Mouse (Mus musculus) embryonic facial prominence, embryonic 14.5 days (tissue): Measurements from ENCODE around the gene Tnnt1. TPM values are rescaled to one million over a fixed set of nuclear protein-coding genes. Genes with fewer than 3 reads are reported as not detected.
"Not testable (repeated sequence)": the region's sequence is repeated elsewhere in the genome, so short reads cannot be mapped to it uniquely, and the experiment has no call there.

Experiments used
- ATAC-seq: fragments of 200-750 bp; cut with Nextera tagmentation; 2 replicates; pipeline ENCODE4 v1.8.0; 2017; ENCODE audit warnings: low read depth, moderate number of reproducible peaks, moderate TSS enrichment
- DNase-seq: peaks from one replicate; pipeline ENCODE4 v3.0.0-alpha.2; 2015; ENCODE audit warnings: low spot score
- H3K27ac ChIP-seq: fragments of 300-500 bp; sonication (generic); replicated peaks from 2 replicates; pipeline ENCODE4 v1.5.1; 2014; ENCODE audit warnings: low read depth, mild to moderate bottlenecking, low read length, moderate library complexity
- H3K27me3 ChIP-seq: fragments of 300-500 bp; sonication (generic); replicated peaks from 2 replicates; pipeline ENCODE4 v1.6.1; 2014; ENCODE audit warnings: low read length; ENCODE audit not compliant: control insufficient read depth, insufficient read depth
- H3K36me3 ChIP-seq: fragments of 300-500 bp; sonication (generic); 2 replicates; pipeline ENCODE4 v1.6.1; 2014; ENCODE audit warnings: low read length, mixed read lengths; ENCODE audit not compliant: control insufficient read depth, insufficient read depth
- H3K4me1 ChIP-seq: fragments of 300-500 bp; sonication (generic); 2 replicates; pipeline ENCODE4 v1.6.1; 2014; ENCODE audit warnings: antibody characterized with exemption, low read length; ENCODE audit not compliant: control insufficient read depth, insufficient read depth
- H3K4me2 ChIP-seq: fragments of 300-500 bp; sonication (generic); 2 replicates; pipeline ENCODE4 v1.6.1; 2014; ENCODE audit warnings: low read depth, mild to moderate bottlenecking, low read length, moderate library complexity, mixed read lengths
- H3K4me3 ChIP-seq: fragments of 300-500 bp; sonication (generic); 2 replicates; pipeline ENCODE4 v1.5.1; 2014; ENCODE audit warnings: low read depth, mild to moderate bottlenecking, low read length
- H3K9ac ChIP-seq: fragments of 300-500 bp; sonication (generic); 2 replicates; pipeline ENCODE4 v1.6.1; 2014; ENCODE audit warnings: low read depth, mild to moderate bottlenecking, low read length, moderate library complexity, mixed read lengths
- H3K9me3 ChIP-seq: fragments of 300-500 bp; sonication (generic); 2 replicates; pipeline ENCODE4 v1.6.1; 2016; ENCODE audit warnings: low read length; ENCODE audit not compliant: control insufficient read depth
- WGBS: fragments of 180-500 bp; shearing (Covaris S2); extraction: QIAGEN DNeasy Blood & Tissue Kit; methylation state at CpG from one replicate; pipeline ENCODE4 v1.1.7; 2014; 5-methylcytosine and 5-hydroxymethylcytosine counted together
- polyA plus RNA-seq: library from polyadenylated mRNA; unstranded; fragments of >200 nt; fragmentation: Nextera tagmentation; extraction: Ambion mirVana; gene quantifications from 2 replicates; pipeline ENCODE4 v1.2.1, GENCODE M21; 2014

Tnnt1 gene
- polyA plus RNA-seq, 1 experiment from 2014 or later = 459 TPM

DNA sequence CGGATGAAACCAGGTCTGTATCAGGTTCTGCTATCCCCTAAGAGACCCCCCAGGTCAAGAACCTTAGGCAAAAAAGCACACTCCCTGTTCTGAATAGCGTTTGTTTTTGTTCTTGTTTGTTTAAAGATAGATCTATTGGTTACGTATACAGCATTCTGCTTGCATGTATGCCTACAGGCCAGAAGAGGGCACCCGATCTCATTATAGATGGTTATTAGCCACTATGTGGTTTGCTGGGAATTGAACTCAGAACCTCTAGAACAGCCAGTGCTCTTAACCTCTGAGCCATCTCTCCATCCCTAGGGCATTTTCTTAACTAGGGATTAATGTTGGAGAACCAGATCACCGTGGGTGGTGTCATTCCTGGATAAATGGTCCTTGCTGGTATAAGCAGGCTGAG is 25.2 kb upstream of the Tnnt1 start:
- DNase-seq (no peak), ATAC-seq (no peak)
- H3K36me3 ChIP-seq = no peaks in the 10 kb centered on the region
- no peak overlapping the region for H3K9ac ChIP-seq
- no peak overlapping the region for H3K4me2 ChIP-seq
- H3K9me3 ChIP-seq = no peaks in the 10 kb centered on the region
- peaks cover under 1% of the 10 kb centered on the region; the same call in 1 of the 2 replicates for H3K4me1 ChIP-seq
- H3K27ac ChIP-seq = no peak overlapping the region
- WGBS = 68% methylated on average over 5 of the region's 5 CpGs
- no peaks in the 10 kb centered on the region for H3K27me3 ChIP-seq
- no peak overlapping the region for H3K4me3 ChIP-seq

- 73% methylated on average over 2 of the region's 2 CpGs for WGBS
- Histone ChIP-seq H3K27me3 (no peaks in the 10 kb centered on the region), H3K4me1 (no peaks in the 10 kb centered on the region), H3K4me3 (no peak overlapping the region), H3K9ac (no peak overlapping the region), H3K27ac (no peak overlapping the region), H3K36me3 (no peaks in the 10 kb centered on the region), H3K4me2 (no peak overlapping the region), H3K9me3 (no peaks in the 10 kb centered on the region)
- ATAC-seq (no peak), DNase-seq (no peak)
These were observed 22.8 kb upstream of the Tnnt1 start for GRCm38 (mm10) chr7:4539019-4539418.

DNA sequence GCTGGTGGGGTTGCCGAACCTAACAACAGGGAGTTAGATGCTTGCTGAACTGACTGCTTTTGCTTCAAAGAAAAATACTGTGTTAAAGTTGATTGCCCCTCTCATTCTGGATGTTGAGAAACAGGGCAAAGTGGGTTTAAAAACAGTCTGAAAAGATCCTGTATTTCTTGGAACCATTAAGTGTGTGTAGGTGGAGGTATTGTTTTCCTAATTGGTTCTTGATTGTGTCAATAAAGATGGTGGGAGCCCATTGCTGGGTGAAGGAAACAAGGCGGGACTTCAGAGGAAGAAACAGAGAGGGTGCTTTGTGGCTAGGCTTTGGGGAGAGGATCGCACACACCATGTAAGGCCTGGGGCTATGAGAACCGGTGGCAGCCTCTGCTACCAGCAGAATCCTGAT is 21.0 kb upstream of the Tnnt1 start:
- Histone ChIP-seq H3K4me1 (no peaks in the 10 kb centered on the region), H3K9me3 (no peaks in the 10 kb centered on the region), H3K36me3 (no peaks in the 10 kb centered on the region), H3K4me3 (no peak overlapping the region), H3K27ac (no peak overlapping the region), H3K4me2 (no peak overlapping the region), H3K27me3 (no peaks in the 10 kb centered on the region), H3K9ac (no peak overlapping the region)
- DNase-seq = no peak
- 44% methylated on average over 4 of the region's 4 CpGs for WGBS
- ATAC-seq = no peak

- DNase-seq = no peak
- no peaks in the 10 kb centered on the region for H3K36me3 ChIP-seq
- 86% methylated on average over 4 of the region's 4 CpGs for WGBS
These were observed 20.2 kb upstream of the Tnnt1 start for GRCm38 (mm10) chr7:4536369-4536768.

GRCm38 (mm10) chr7:4532005-4532729 is 16.0 kb upstream of the Tnnt1 start, which contains the start of gene Dnaaf3:
Dnaaf3 (minus strand) TSS chr7:4532453.
- 7% methylated on average over 28 of the region's 28 CpGs for WGBS
- H3K9ac ChIP-seq = no peak within 1 kb of the TSS
- ATAC-seq = peak; percentile 91

More at GRCm38 (mm10) chr7:4536369-4536768, 20.2 kb upstream of the Tnnt1 start:
- no peaks in the 10 kb centered on the region for H3K9me3 ChIP-seq
- no peak overlapping the region for H3K4me2 ChIP-seq
- H3K27ac ChIP-seq = no peak overlapping the region
- H3K9ac ChIP-seq = no peak overlapping the region
- H3K4me1 ChIP-seq = no peaks in the 10 kb centered on the region
- no peak for ATAC-seq
- no peak overlapping the region for H3K4me3 ChIP-seq
- H3K27me3 ChIP-seq = no peaks in the 10 kb centered on the region

DNA sequence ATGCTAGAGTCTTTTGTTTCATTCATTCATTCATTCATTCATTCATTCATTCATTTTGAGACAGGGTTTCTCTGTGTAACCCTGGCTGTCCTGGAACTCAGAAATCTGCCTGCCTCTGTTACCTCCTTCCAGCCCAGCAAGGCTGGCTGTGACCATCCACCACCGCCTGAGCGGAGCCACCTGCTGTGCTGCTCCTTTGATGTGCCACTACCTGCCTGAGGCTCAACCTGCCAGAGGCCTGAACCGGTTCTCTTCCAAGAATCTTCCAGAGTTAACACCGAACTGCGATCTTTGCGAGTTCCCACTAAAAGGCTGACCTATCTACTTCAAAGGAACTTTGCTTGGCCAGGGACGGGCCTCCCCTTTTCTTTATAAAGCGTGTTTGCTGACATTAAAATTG is 14.0 kb upstream of the Tnnt1 start:
- not testable (repeated sequence) for ATAC-seq

More at GRCm38 (mm10) chr7:4532005-4532729, 16.0 kb upstream of the Tnnt1 start, which contains the start of gene Dnaaf3:
- H3K36me3 ChIP-seq = no peaks in the 10 kb centered on the region
- H3K4me3 ChIP-seq = peak within 1 kb of the TSS; percentile 19
- DNase-seq = peak; percentile 94
- no peak within 1 kb of the TSS for H3K27ac ChIP-seq
- H3K4me2 ChIP-seq = peak within 1 kb of the TSS; percentile 50
- no peaks in the 10 kb centered on the region for H3K9me3 ChIP-seq
- no peaks in the 10 kb centered on the region for H3K27me3 ChIP-seq
- peaks cover under 1% of the 10 kb centered on the region; the same call in 1 of the 2 replicates for H3K4me1 ChIP-seq

GRCm38 (mm10) chr7:4527302-4527689 is 11.1 kb upstream of the Tnnt1 start:
- H3K27ac ChIP-seq = no peak overlapping the region
- H3K4me1 ChIP-seq = peaks cover 5% of the 10 kb centered on the region; the same call in 1 of the 2 replicates
- ATAC-seq (no peak), DNase-seq (no peak)
- no peaks in the 10 kb centered on the region for H3K36me3 ChIP-seq
- 47% methylated on average over 18 of the region's 18 CpGs for WGBS
- no peaks in the 10 kb centered on the region for H3K27me3 ChIP-seq
- peak overlapping the region; percentile 40; the same call in 1 of the 2 replicates for H3K4me3 ChIP-seq
- H3K9ac ChIP-seq = 0 out of 2 replicates have a peak overlapping the region, but pooled peaks have one; percentile 22
- H3K9me3 ChIP-seq = no peaks in the 10 kb centered on the region
- peak overlapping the region; percentile 72 for H3K4me2 ChIP-seq

More for the DNA sequence above, 14.0 kb upstream of the Tnnt1 start:
- not testable (repeated sequence) for H3K27ac ChIP-seq, DNase-seq, H3K4me2 ChIP-seq, H3K36me3 ChIP-seq, H3K27me3 ChIP-seq, H3K9me3 ChIP-seq, H3K9ac ChIP-seq, H3K4me1 ChIP-seq, H3K4me3 ChIP-seq
- 32% methylated on average over 8 of the region's 8 CpGs for WGBS

GRCm38 (mm10) chr7:4526341-4527301 is 10.4 kb upstream of the Tnnt1 start:
- Histone ChIP-seq H3K27me3 (no peaks in the 10 kb centered on the region), H3K9ac (peak overlapping the region; percentile 68), H3K4me3 (peak overlapping the region; percentile 40), H3K27ac (peak overlapping the region; percentile 75), H3K4me2 (peak overlapping the region; percentile 72), H3K36me3 (no peaks in the 10 kb centered on the region), H3K9me3 (no peaks in the 10 kb centered on the region), H3K4me1 (peaks cover 5% of the 10 kb centered on the region; the same call in 1 of the 2 replicates)
- DNase-seq = peak; percentile 96
- peak; percentile 97 for ATAC-seq
- 26% methylated on average over 36 of the region's 40 CpGs for WGBS
